Mouse (Mus musculus) lung, adult 2 months (tissue): ENCODE data around the gene Birc3.

Source experiments
- CTCF ChIP-seq: fragments of 200-500 bp; IDR thresholded peaks from 2 replicates; pipeline ENCODE4 v1.5.1; 2011; ENCODE audit warnings: mild to moderate bottlenecking, low read length, control low read depth; ENCODE audit not compliant: insufficient read depth
- POLR2A ChIP-seq: fragments of 200-500 bp; IDR thresholded peaks from 2 replicates; pipeline ENCODE4 v1.6.1; 2011; ENCODE audit warnings: low read depth, mild to moderate bottlenecking, control low read depth, low read length, borderline replicate concordance; ENCODE audit errors: extremely low read depth

DNA sequence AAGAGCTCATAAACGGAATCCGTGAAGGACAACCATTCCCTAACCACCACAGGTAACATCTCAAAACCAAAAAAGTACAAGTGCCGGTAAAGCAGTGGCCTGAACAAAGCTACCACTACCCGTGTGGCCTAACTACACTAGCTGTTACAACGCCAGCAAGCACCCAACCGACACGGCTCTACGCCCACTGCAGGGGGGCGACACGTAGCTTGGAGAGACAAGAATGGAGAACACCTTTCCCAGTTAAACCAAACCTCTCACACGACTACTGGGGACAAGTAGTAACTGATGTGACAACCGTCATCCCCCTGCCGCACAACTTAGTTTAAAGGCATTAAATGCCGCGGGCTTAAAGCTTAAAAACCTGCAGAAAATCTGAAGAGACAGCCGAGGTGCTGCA is 36.7 kb downstream of the Birc3 start:
- TF ChIP-seq POLR2A, result no peak
- TF ChIP-seq CTCF, result no peak
